Mouse (Mus musculus) CD4-positive naive resting alpha-beta T cell, adult 57 days (primary cell): ENCODE data around the gene Zc3h4. TPM values are rescaled to one million over a fixed set of nuclear protein-coding genes. Genes with fewer than 3 reads are reported as not detected.

ENCODE experiments used
- total RNA-seq: library from RNA; stranded (reverse); gene quantifications from one replicate; pipeline ENCODE4 v1.2.4, GENCODE M21; 2023

Zc3h4 gene
- total RNA-seq, result 83.4 TPM

DNA sequence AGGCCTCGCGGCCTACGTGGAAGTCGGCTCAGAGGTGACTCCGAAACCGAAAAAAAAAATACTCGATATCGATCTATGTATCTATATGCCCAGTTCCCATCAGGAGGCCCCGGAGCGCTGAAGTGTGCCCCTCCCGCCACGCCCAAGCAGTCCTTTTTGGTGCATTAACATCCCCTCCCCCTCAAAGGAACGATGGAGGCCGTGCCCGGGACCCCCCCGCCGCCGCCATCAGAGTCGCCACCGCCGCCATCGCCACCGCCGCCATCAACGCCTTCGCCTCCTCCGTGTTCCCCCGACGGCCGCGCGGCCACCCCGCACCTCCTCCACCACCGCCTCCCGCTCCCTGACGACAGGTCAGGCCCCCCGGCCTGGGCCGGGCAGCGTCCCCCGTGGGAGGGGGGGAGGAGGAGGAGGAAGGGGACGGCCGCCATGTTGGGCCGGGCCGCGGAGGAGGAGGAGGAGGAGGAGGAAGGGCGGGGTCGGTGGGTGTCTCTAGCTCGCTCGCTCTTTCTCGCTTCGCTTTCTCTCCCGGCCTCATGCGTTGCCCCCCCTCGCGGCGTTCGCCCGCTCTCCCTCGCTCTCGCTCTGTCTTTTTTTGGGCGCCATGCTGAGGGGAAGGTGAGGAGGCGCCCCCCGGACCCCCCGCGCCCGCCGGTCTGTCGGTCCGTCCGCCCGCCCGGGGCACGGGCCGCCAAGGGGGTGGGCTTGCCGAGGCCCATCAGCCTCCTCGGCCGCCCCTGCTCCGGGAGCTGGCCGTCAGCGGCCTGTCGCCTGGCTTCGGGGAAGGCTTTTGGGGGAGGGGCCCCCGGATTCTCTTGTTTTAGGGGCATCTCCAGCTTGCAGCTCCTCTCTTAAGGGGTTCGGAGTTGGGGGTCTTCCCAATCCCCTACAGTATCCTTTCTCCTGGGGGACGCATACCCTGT, at the start of gene Zc3h4:
TSS of gene Zc3h4 (plus strand) at position 222 of the 923 bp plus-strand sequence.

DNA sequence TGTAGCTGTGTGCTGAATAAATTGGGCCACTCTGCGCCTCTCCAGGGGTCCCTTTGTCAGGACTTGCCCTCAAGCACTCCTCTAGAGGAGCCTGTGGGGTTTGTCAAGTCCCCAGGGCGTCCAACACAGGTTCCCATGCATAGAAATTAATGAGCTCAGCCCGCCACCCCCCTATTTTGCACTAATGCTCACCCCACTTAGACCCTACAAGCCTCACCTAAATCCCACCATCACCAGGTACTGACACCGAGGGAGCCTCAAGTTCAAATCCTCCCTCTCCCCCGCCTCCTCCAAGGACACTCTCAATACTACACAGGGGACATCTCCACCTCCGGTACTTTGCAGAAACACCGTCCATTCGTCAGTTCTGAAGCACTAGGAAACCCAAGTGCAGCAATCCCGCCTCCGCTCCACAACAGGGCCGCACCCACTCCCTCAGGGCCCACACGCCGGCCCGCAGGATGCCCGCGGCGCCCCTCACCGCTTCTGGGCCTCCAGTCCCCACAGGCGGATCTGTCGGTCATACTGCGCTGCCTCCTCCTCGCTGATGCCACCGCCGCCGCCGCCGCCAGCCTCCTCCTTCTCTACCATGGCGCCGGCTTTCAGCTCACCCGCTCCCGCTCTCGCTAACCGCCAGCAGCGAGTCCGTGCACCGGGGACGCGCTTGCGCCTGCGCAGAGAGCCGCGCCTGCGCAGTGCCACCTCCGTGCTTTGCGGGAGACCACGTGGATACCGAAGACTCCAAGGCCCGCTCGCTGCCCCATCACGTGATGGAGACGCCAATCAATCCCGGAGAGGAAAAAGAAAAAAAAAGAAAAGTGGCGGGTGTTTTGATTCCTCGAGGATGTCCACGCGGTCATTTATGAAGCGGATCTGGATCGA, 13.3 kb upstream of the Zc3h4 start, which contains the start of gene Sae1:
TSS of gene Sae1 (minus strand) at position 647 of the 882 bp plus-strand sequence.

DNA sequence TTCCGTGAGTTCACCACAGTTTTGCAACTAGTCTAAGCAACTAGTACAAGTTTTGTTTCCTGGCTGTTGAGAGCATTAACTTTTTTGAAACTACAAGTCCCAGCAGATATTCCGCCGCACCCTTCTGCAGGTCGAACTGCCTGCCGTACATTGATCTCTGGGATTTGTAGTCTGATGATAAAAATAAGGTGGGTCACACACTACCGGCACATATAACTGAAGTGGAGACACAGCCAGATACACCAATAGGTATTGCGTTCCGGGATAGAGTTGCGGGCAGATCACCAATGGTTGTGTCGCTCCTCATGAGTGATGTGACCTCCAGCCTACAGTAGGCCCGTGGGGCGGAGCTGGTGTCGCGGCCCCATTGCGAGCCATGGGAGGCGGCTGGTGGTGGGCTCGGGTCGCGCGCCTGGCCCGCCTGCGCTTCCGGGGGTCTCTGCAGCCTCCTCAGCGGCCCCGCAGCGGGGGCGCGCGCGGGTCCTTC, 51.9 kb downstream of the Zc3h4 start, which contains the start of gene Tmem160:
TSS of gene Tmem160 (plus strand) at position 193 of the 487 bp plus-strand sequence.

DNA sequence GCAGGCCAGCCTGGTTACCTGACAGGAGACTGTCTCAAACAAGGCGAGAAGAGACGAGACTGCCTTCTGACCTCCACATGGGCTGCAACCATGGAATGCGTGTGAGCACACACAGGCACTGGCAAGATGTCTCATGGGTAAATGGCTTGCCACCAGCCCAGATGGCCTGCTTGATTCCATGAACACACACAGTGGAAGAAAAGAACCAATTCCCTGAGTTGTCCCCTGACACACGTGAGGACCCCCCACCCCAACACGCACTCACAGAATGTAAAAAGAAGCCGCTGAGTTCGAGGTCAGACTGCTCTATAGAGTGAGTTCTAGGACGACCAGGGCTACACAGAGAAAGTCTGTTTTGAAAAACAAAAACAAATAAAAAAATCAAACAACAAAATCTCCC, 76.9 kb downstream of the Zc3h4 start, which contains the start of gene Npas1:
TSS of gene Npas1 (minus strand) at position 101 of the 400 bp plus-strand sequence.

Other genes starting within 250 kb of the Zc3h4 start
- 52.4 TPM for gene Meis3, start 225.8 kb upstream of the Zc3h4 start, total RNA-seq
- gene Dhx34, start 178.9 kb upstream of the Zc3h4 start, total RNA-seq, result 29.4 TPM
- 0.21 TPM for gene C5ar2, start 156.8 kb upstream of the Zc3h4 start, total RNA-seq
- gene C5ar1, start 141.4 kb upstream of the Zc3h4 start, total RNA-seq, result 0.38 TPM
- 37.6 TPM for gene Inafm1, start 127.3 kb upstream of the Zc3h4 start, total RNA-seq
- gene Ccdc9, start 114.1 kb upstream of the Zc3h4 start, total RNA-seq, result 347 TPM
- gene Bbc3, start 92.5 kb upstream of the Zc3h4 start, total RNA-seq, result 71.4 TPM
- gene Sae1, start 13.1 kb upstream of the Zc3h4 start, total RNA-seq, result 50.6 TPM
- 40.0 TPM for gene Tmem160, start 51.9 kb downstream of the Zc3h4 start, total RNA-seq
- not detected for gene Npas1, start 76.8 kb downstream of the Zc3h4 start, total RNA-seq
- 20.2 TPM for gene Arhgap35, start 214.1 kb downstream of the Zc3h4 start, total RNA-seq